Mouse (Mus musculus) regulatory T cell (primary cell): ENCODE results near the gene Trdn.

Experiments
- in situ Hi-C: fragments of 300-600 bp; cut with MboI, MseI; formaldehyde crosslinking; loops from one replicate; pipeline ENCODE4 v1.15.1; 2025; ENCODE audit warnings: high pct_unique_total_duplicates

The Trdn gene

GRCm38 (mm10) chr10:33080254-33080653, at the start of gene Trdn:
Trdn (plus strand) TSS chr10:33080554.
- in situ Hi-C loops, result no loop called here

DNA sequence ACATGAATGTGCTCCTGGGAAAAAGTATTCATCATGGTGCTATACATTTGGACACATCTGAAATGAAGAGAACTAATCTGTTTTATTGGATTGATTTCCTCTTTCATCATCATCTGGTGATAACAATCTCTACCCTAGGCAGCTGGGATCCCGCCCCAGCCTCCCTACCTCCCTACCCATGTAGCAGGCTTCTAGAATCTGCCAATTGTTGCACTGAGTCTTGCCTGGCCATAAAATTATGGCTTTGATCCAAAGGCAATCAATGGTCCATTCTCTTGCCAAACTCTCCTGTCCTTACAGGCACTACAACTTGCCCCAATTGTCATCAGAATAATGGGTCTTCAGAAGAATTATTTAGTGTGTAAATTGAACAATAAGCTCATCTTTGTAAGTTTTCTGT, 19.6 kb upstream of the Trdn start:
- in situ Hi-C loops, result no loop called here

DNA sequence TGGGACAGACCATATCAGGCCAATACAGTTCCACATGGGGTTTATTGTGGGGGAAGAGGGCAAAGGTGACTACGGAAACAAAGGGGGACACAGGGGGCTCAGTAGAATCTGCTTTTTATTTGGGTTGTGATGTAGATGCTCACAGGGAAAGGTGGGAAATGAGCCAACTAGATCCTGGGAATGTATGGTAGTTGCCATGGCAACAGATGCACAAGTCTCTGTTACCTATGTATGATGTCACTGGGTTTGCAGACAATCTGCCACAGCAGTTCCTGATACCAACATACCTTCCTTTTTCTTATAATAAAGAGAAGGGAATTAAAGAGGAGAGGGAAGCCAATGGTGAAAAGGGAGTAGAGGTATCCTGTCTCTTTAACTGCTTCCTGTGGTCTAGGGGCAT, 14.8 kb upstream of the Trdn start:
- in situ Hi-C loops, result no loop called here

- in situ Hi-C loops, result no loop called here
These were observed 7.2 kb upstream of the Trdn start for GRCm38 (mm10) chr10:33073126-33073525.

GRCm38 (mm10) chr10:33082151-33082844, 1.9 kb downstream of the Trdn start:
- in situ Hi-C loops, result no loop called here

GRCm38 (mm10) chr10:33082961-33083626, 2.7 kb downstream of the Trdn start:
- in situ Hi-C loops, result no loop called here

- in situ Hi-C loops, result no loop called here
These were observed 3.3 kb downstream of the Trdn start for GRCm38 (mm10) chr10:33083627-33084158.

GRCm38 (mm10) chr10:33088403-33088802, 8.0 kb downstream of the Trdn start:
- in situ Hi-C loops, result no loop called here

- in situ Hi-C loops, result no loop called here
These were observed 12.0 kb downstream of the Trdn start for GRCm38 (mm10) chr10:33092400-33092799.

- in situ Hi-C loops, result no loop called here
These were observed 27.6 kb downstream of the Trdn start for GRCm38 (mm10) chr10:33107942-33108341.

- in situ Hi-C loops, result no loop called here
These were observed 42.7 kb downstream of the Trdn start for GRCm38 (mm10) chr10:33123028-33123427.

- in situ Hi-C loops, result no loop called here
These were observed 64.6 kb downstream of the Trdn start for GRCm38 (mm10) chr10:33144911-33145310.

GRCm38 (mm10) chr10:33179731-33180631, 99.6 kb downstream of the Trdn start:
- in situ Hi-C loops, result no loop called here

DNA sequence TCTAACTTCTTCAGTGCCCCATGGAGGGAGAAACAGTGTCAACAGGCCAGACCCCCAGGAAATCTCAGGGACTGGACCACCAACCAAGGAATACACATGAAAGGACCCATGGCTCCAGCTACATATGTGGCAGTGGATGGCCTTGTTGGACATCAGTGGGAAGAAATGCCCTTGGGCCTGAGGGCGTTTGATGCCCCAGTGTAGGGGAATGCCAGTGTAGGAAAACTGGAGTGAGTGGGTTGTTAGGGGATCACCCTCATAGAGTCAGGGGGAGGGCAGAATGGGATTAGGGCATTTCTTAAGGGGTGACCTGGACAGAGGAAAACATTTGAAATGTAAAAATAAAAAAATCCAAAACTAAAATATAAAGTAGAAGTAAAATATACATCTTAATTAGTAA, 108.7 kb downstream of the Trdn start:
- in situ Hi-C loops, result no loop called here

DNA sequence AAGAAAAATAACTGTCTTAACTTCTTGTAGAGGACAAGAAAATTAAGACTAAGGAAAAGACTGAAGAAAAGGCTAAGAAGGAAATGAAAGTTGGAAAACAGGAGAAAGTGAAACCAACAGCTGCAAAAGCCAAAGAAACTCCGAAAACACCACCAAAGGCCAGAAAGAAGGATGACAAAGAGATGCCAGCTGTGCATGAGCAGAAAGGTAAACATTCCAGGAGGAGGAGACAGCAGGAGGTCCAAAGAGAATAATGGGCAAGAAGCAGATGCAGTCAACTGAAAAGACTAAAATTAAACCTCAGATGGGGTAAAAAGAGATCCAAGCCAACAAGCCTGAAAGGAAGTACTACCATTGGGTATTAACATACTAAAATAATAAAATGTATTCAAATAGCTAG, 115.6 kb downstream of the Trdn start:
- in situ Hi-C loops, result no loop called here

- in situ Hi-C loops, result no loop called here
These were observed 117.9 kb downstream of the Trdn start for GRCm38 (mm10) chr10:33198257-33198656.

DNA sequence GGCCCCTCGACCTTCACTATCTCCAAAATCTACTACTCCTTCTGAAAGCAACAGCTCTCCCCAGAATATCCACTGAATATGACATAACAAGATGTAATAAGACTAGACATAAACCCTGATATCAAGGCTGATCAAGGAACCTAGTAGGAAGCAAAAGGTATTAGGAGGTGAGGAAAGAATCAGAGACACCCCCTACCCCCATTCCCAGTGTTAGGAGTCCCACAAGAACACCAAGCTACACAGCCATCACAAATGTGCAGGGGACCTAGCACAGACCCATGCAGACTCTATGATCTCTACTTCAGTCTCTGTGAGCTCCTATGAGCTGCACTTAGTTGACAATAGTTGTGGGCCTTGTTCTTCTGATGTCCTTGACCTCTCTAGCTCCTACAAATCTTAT, 130.1 kb downstream of the Trdn start:
- in situ Hi-C loops, result loop anchor here (5.0 kb wide), 1 partner anchor 368 kb away; no protein-coding TSS in a partner anchor

GRCm38 (mm10) chr10:33253911-33254310, 173.6 kb downstream of the Trdn start:
- in situ Hi-C loops, result no loop called here

GRCm38 (mm10) chr10:33256202-33256601, 175.8 kb downstream of the Trdn start:
- in situ Hi-C loops, result no loop called here

- in situ Hi-C loops, result loop anchor here (10.0 kb wide), 1 partner anchor 1970 kb away; no protein-coding TSS in a partner anchor
These were observed 224.6 kb downstream of the Trdn start for GRCm38 (mm10) chr10:33304982-33305381.

DNA sequence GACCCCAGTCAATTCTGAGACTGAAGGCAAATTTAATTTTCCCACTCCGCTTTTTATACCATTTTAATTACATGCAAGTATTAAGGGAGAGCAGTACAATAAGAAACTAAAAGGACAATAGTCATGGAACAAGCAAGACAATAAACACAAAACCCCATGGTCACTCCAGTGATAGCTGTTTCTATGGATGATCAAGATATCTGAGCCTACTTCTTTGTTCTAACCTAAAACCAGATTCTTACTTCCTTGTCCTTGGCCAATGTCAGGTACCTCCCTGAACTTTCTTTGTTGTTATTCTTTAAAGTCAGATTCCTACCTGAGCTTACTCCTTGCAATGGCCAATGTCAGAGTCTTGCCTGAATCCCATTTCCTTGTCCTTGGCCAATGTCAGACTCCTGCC, 272.7 kb downstream of the Trdn start:
- in situ Hi-C loops, result no loop called here

DNA sequence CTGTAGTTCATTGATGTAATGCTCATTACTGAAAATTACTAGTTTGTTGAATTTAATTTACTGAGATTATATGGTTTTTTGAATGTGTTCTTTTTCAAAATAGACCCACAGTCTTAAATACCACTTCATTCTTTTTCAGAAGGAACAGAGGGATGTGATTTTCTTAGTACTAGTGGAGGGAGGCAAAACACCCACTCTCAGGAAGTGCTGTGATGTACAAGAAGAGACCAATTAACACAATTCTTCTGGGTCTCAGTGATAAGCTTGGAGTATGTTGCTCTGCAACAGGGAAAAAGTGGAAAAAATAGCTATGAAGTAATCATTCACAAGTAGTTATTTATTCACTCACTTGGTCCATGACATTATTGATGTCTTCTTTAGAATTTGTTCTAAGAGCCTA, 286.2 kb downstream of the Trdn start:
- in situ Hi-C loops, result no loop called here
